Mouse (Mus musculus): ENCODE measurements around the gene Rnase2b. TPM values are rescaled to one million over a fixed set of nuclear protein-coding genes. Genes with fewer than 3 reads are reported as not detected.
"Not testable (repeated sequence)": the region's sequence is repeated elsewhere in the genome, so short reads cannot be mapped to it uniquely, and the experiment has no call there.

Rnase2b gene
- total RNA-seq, 2 experiments from 2014 or later: not detected

GRCm38 (mm10) chr14:51150206-51150831, 11.7 kb upstream of the Rnase2b start:
- peak; percentile 76 for ATAC-seq (replicated peaks; ENCODE audit: low FRiP score, poor library complexity, severe bottlenecking)

GRCm38 (mm10) chr14:51152249-51152870, 9.7 kb upstream of the Rnase2b start:
- no peak for ATAC-seq (replicated peaks; ENCODE audit: low FRiP score, poor library complexity, severe bottlenecking)

- no peak for ATAC-seq (replicated peaks; ENCODE audit: low FRiP score, poor library complexity, severe bottlenecking)
Measured at GRCm38 (mm10) chr14:51156056-51156735, 5.9 kb upstream of the Rnase2b start.

GRCm38 (mm10) chr14:51156736-51157068, 5.4 kb upstream of the Rnase2b start:
- no peak for ATAC-seq (replicated peaks; ENCODE audit: low FRiP score, poor library complexity, severe bottlenecking)

- ATAC-seq (replicated peaks; ENCODE audit: low FRiP score, poor library complexity, severe bottlenecking): 0 out of 2 replicates have a peak, but pooled peaks have one; percentile 28
Measured at GRCm38 (mm10) chr14:51157072-51157471, 5.0 kb upstream of the Rnase2b start.

GRCm38 (mm10) chr14:51163323-51163722, 1.3 kb downstream of the Rnase2b start:
- ATAC-seq (replicated peaks; ENCODE audit: low FRiP score, poor library complexity, severe bottlenecking): not testable (repeated sequence)

- 0 out of 2 replicates have a peak, but pooled peaks have one; percentile 52 for ATAC-seq (replicated peaks; ENCODE audit: low FRiP score, poor library complexity, severe bottlenecking)
Measured at GRCm38 (mm10) chr14:51165435-51165834, 3.4 kb downstream of the Rnase2b start.

- no peak for ATAC-seq (replicated peaks; ENCODE audit: low FRiP score, poor library complexity, severe bottlenecking)
Measured at GRCm38 (mm10) chr14:51166068-51166467, 4.0 kb downstream of the Rnase2b start.

- ATAC-seq (replicated peaks; ENCODE audit: low FRiP score, poor library complexity, severe bottlenecking): peak; percentile 73; the same call in 1 of the 2 replicates
Measured at GRCm38 (mm10) chr14:51172095-51172865, 10.2 kb downstream of the Rnase2b start.

- not testable (repeated sequence) for ATAC-seq (replicated peaks; ENCODE audit: low FRiP score, poor library complexity, severe bottlenecking)
Measured at GRCm38 (mm10) chr14:51172947-51173346, 10.9 kb downstream of the Rnase2b start.

- no peak for ATAC-seq (replicated peaks; ENCODE audit: low FRiP score, poor library complexity, severe bottlenecking)
Measured at GRCm38 (mm10) chr14:51173843-51174242, 11.8 kb downstream of the Rnase2b start.

GRCm38 (mm10) chr14:51181051-51181450, 19.0 kb downstream of the Rnase2b start:
- not testable (repeated sequence) for ATAC-seq (replicated peaks; ENCODE audit: low FRiP score, poor library complexity, severe bottlenecking)

- no peak for ATAC-seq (replicated peaks; ENCODE audit: low FRiP score, poor library complexity, severe bottlenecking)
Measured at GRCm38 (mm10) chr14:51195681-51196080, 33.6 kb downstream of the Rnase2b start.

GRCm38 (mm10) chr14:51199098-51200023, 37.3 kb downstream of the Rnase2b start, which contains the start of gene Ang2:
Gene Ang2, minus strand, starts transcription at chr14:51199148.
- ATAC-seq (replicated peaks; ENCODE audit: low FRiP score, poor library complexity, severe bottlenecking): no peak

GRCm38 (mm10) chr14:51200054-51200453, 38.0 kb downstream of the Rnase2b start:
- no peak for ATAC-seq (replicated peaks; ENCODE audit: low FRiP score, poor library complexity, severe bottlenecking)

- no peak for ATAC-seq (replicated peaks; ENCODE audit: low FRiP score, poor library complexity, severe bottlenecking)
Measured at GRCm38 (mm10) chr14:51200466-51200865, 38.4 kb downstream of the Rnase2b start.

- ATAC-seq (replicated peaks; ENCODE audit: low FRiP score, poor library complexity, severe bottlenecking): no peak
Measured at GRCm38 (mm10) chr14:51203115-51203514, 41.1 kb downstream of the Rnase2b start, which contains the start of gene Ear14. Gene Ear14, plus strand, starts transcription at chr14:51203391.
